Mouse (Mus musculus): ENCODE data around the gene Plk3. TPM values are rescaled to one million over a fixed set of nuclear protein-coding genes. Genes with fewer than 3 reads are reported as not detected.

The Plk3 gene
- total RNA-seq, 1 experiment: 28.3 TPM

GRCm38 (mm10) chr4:117120445-117121414 is 13.0 kb downstream of the Plk3 start:
- no peaks in the 10 kb centered on the region for H3K9me3 ChIP-seq (ENCODE audit: control insufficient read depth, insufficient read depth, low read depth, low read length)
- in situ Hi-C loops (cut with MboI; ENCODE audit: low sequenced_read_pairs in 2 of 2, unreplicated experiment in 2 of 2): no loop called here
- TF ChIP-seq CHD2 (IDR thresholded peaks at IDR 0.05; ENCODE audit: low read depth, low read length): no peak
- TF ChIP-seq ZC3H11A (IDR thresholded peaks at IDR 0.05; ENCODE audit: borderline replicate concordance, low read depth, low read length): 0 out of 2 replicates have a peak, but pooled peaks have one; percentile 13
- peak; percentile 54; the same call in 1 of the 2 replicates for TF ChIP-seq ZNF384 (IDR thresholded peaks at IDR 0.05; ENCODE audit: low read depth, low read length)
- TF ChIP-seq HCFC1 (IDR thresholded peaks at IDR 0.05; ENCODE audit: borderline replicate concordance, insufficient read depth, low read length): peak; percentile 91
- 0 out of 2 replicates have a peak, but pooled peaks have one; percentile 3 for TF ChIP-seq MAFK (IDR thresholded peaks at IDR 0.05; ENCODE audit: insufficient read depth, low read depth, low read length)

GRCm38 (mm10) chr4:117120052-117120444 is 13.7 kb downstream of the Plk3 start:
- in situ Hi-C loops (cut with MboI; ENCODE audit: low sequenced_read_pairs in 2 of 2, unreplicated experiment in 2 of 2): no loop called here
- peaks cover 2 to 22% of the 10 kb centered on the region in 2 experiments; a peak in 2 of 4 replicates for H3K4me1 ChIP-seq (ENCODE audit: control insufficient read depth in 2 of 2, insufficient read depth in 2 of 2, low read length in 2 of 2, poor library complexity in 1 of 2)
- H3K36me3 ChIP-seq (ENCODE audit: control insufficient read depth, insufficient read depth, low read length, poor library complexity, severe bottlenecking): peaks cover 8% of the 10 kb centered on the region
- peak overlapping the region; percentile 75 for H3K27ac ChIP-seq (ENCODE audit: insufficient read depth, low read depth, low read length, poor library complexity, severe bottlenecking)
- TF ChIP-seq HCFC1 (IDR thresholded peaks at IDR 0.05; ENCODE audit: borderline replicate concordance, insufficient read depth, low read length): no peak
- TF ChIP-seq MAFK (IDR thresholded peaks at IDR 0.05; ENCODE audit: insufficient read depth, low read depth, low read length): peak; percentile 22; the same call in 1 of the 2 replicates
- no peaks in the 10 kb centered on the region for H3K9me3 ChIP-seq (ENCODE audit: control insufficient read depth, insufficient read depth, low read depth, low read length)
- H3K4me3 ChIP-seq (ENCODE audit: insufficient read depth in 1 of 2, low read depth in 1 of 2, low read length in 2 of 2, poor library complexity in 1 of 2, severe bottlenecking in 1 of 2): peak overlapping the region; percentile 68 to 83
- no peak for DNase-seq (ENCODE audit: low read depth, low spot score)
- H3K9ac ChIP-seq (ENCODE audit: insufficient read depth, low read depth, low read length, poor library complexity, severe bottlenecking): peak overlapping the region; percentile 84

More at GRCm38 (mm10) chr4:117120445-117121414, 13.0 kb downstream of the Plk3 start:
- Histone ChIP-seq H3K4me3 (ENCODE audit: insufficient read depth in 1 of 2, low read depth in 1 of 2, low read length in 2 of 2, poor library complexity in 1 of 2, severe bottlenecking in 1 of 2) (peak overlapping the region; percentile 83 to 85), H3K36me3 (ENCODE audit: control insufficient read depth, insufficient read depth, low read length, poor library complexity, severe bottlenecking) (peaks cover 4% of the 10 kb centered on the region; the same call in 1 of the 2 replicates), H3K4me1 (ENCODE audit: control insufficient read depth in 2 of 2, insufficient read depth in 2 of 2, low read length in 2 of 2, poor library complexity in 1 of 2) (peaks cover 4 to 25% of the 10 kb centered on the region in 2 experiments; a peak in 2 of 4 replicates), H3K9ac (ENCODE audit: insufficient read depth, low read depth, low read length, poor library complexity, severe bottlenecking) (peak overlapping the region; percentile 87), H3K27ac (ENCODE audit: insufficient read depth, low read depth, low read length, poor library complexity, severe bottlenecking) (peak overlapping the region; percentile 75)
- DNase-seq (ENCODE audit: low read depth, low spot score): peak; percentile 94

- Histone ChIP-seq H3K4me3 (ENCODE audit: insufficient read depth in 1 of 2, low read depth in 1 of 2, low read length in 2 of 2, poor library complexity in 1 of 2, severe bottlenecking in 1 of 2) (peak overlapping the region; percentile 68 to 83), H3K9ac (ENCODE audit: insufficient read depth, low read depth, low read length, poor library complexity, severe bottlenecking) (peak overlapping the region; percentile 84), H3K27ac (ENCODE audit: insufficient read depth, low read depth, low read length, poor library complexity, severe bottlenecking) (peak overlapping the region; percentile 75; the same call in 1 of the 2 replicates), H3K36me3 (ENCODE audit: control insufficient read depth, insufficient read depth, low read length, poor library complexity, severe bottlenecking) (peaks cover 12% of the 10 kb centered on the region), H3K4me1 (ENCODE audit: control insufficient read depth in 2 of 2, insufficient read depth in 2 of 2, low read length in 2 of 2, poor library complexity in 1 of 2) (peaks cover 0 to 20% of the 10 kb centered on the region in 2 experiments; a peak in 2 of 4 replicates), H3K9me3 (ENCODE audit: control insufficient read depth, insufficient read depth, low read depth, low read length) (no peaks in the 10 kb centered on the region)
- TF ChIP-seq MAFK (IDR thresholded peaks at IDR 0.05; ENCODE audit: insufficient read depth, low read depth, low read length) (no peak), ZNF384 (IDR thresholded peaks at IDR 0.05; ENCODE audit: low read depth, low read length) (no peak), ZC3H11A (IDR thresholded peaks at IDR 0.05; ENCODE audit: borderline replicate concordance, low read depth, low read length) (no peak), HCFC1 (IDR thresholded peaks at IDR 0.05; ENCODE audit: borderline replicate concordance, insufficient read depth, low read length) (no peak), CHD2 (IDR thresholded peaks at IDR 0.05; ENCODE audit: low read depth, low read length) (no peak)
- no peak for DNase-seq (ENCODE audit: low read depth, low spot score)
- in situ Hi-C loops (cut with MboI; ENCODE audit: low sequenced_read_pairs in 2 of 2, unreplicated experiment in 2 of 2): no loop called here
These were observed 14.1 kb downstream of the Plk3 start for GRCm38 (mm10) chr4:117119636-117120035.

- H3K9me3 ChIP-seq (ENCODE audit: control insufficient read depth, insufficient read depth, low read depth, low read length): no peaks in the 10 kb centered on the region
- no peak overlapping the region for H3K9ac ChIP-seq (ENCODE audit: insufficient read depth, low read depth, low read length, poor library complexity, severe bottlenecking)
- in situ Hi-C loops (cut with MboI; ENCODE audit: low sequenced_read_pairs in 2 of 2, unreplicated experiment in 2 of 2): no loop called here
- no peak for TF ChIP-seq ZNF384 (IDR thresholded peaks at IDR 0.05; ENCODE audit: low read depth, low read length)
- TF ChIP-seq ZC3H11A (IDR thresholded peaks at IDR 0.05; ENCODE audit: borderline replicate concordance, low read depth, low read length): no peak
- no peak for TF ChIP-seq CHD2 (IDR thresholded peaks at IDR 0.05; ENCODE audit: low read depth, low read length)
- no peak for TF ChIP-seq MAFK (IDR thresholded peaks at IDR 0.05; ENCODE audit: insufficient read depth, low read depth, low read length)
- no peak for TF ChIP-seq HCFC1 (IDR thresholded peaks at IDR 0.05; ENCODE audit: borderline replicate concordance, insufficient read depth, low read length)
- DNase-seq (ENCODE audit: low read depth, low spot score): no peak
- H3K36me3 ChIP-seq (ENCODE audit: control insufficient read depth, insufficient read depth, low read length, poor library complexity, severe bottlenecking): peaks cover 22% of the 10 kb centered on the region
- no peak overlapping the region for H3K4me3 ChIP-seq (ENCODE audit: insufficient read depth in 1 of 2, low read depth in 1 of 2, low read length in 2 of 2, poor library complexity in 1 of 2, severe bottlenecking in 1 of 2)
- no peak overlapping the region for H3K27ac ChIP-seq (ENCODE audit: insufficient read depth, low read depth, low read length, poor library complexity, severe bottlenecking)
- peaks cover 0 to 10% of the 10 kb centered on the region in 2 experiments; a peak in 2 of 4 replicates for H3K4me1 ChIP-seq (ENCODE audit: control insufficient read depth in 2 of 2, insufficient read depth in 2 of 2, low read length in 2 of 2, poor library complexity in 1 of 2)
These were observed 15.8 kb downstream of the Plk3 start for GRCm38 (mm10) chr4:117117931-117118330.
